Mouse (Mus musculus): Measurements from ENCODE around the gene Ogfod3. TPM values are rescaled to one million over a fixed set of nuclear protein-coding genes. Genes with fewer than 3 reads are reported as not detected.

Gene Ogfod3
- polyA plus RNA-seq, 1 experiment from 2014 or later = 30.5 TPM

GRCm38 (mm10) chr11:121189681-121190080 lies 14.8 kb downstream of the Ogfod3 start:
- Histone ChIP-seq H3K27me3 (replicated peaks) (no peaks in the 10 kb centered on the region), H3K36me3 (no peaks in the 10 kb centered on the region), H3K4me1 (no peaks in the 10 kb centered on the region), H3K27ac (no peak overlapping the region), H3K4me2 (no peak overlapping the region), H3K9ac (no peak overlapping the region), H3K4me3 (replicated peaks) (no peak overlapping the region), H3K9me3 (no peaks in the 10 kb centered on the region)
- ATAC-seq (ENCODE audit: insufficient read depth, low FRiP score, low read depth) = no peak
- 85% methylated on average over 3 of the region's 3 CpGs for WGBS

- H3K4me3 ChIP-seq (replicated peaks) = no peak overlapping the region
- H3K27me3 ChIP-seq (replicated peaks) = no peaks in the 10 kb centered on the region
- no peaks in the 10 kb centered on the region for H3K36me3 ChIP-seq
- 57% methylated on average over 12 of the region's 12 CpGs for WGBS
- peak; percentile 63; the same call in 1 of the 2 replicates for ATAC-seq (ENCODE audit: insufficient read depth, low FRiP score, low read depth)
- H3K4me1 ChIP-seq = peaks cover 3% of the 10 kb centered on the region; the same call in 1 of the 2 replicates
- no peaks in the 10 kb centered on the region for H3K9me3 ChIP-seq
- H3K27ac ChIP-seq = no peak overlapping the region
- no peak overlapping the region for H3K9ac ChIP-seq
- H3K4me2 ChIP-seq = no peak overlapping the region
Observed at GRCm38 (mm10) chr11:121176285-121177270, 27.9 kb downstream of the Ogfod3 start.

GRCm38 (mm10) chr11:121174234-121174633 lies 30.3 kb downstream of the Ogfod3 start:
- H3K4me2 ChIP-seq = no peak overlapping the region
- H3K9ac ChIP-seq = no peak overlapping the region
- H3K27me3 ChIP-seq (replicated peaks) = no peaks in the 10 kb centered on the region
- ATAC-seq (ENCODE audit: insufficient read depth, low FRiP score, low read depth) = no peak
- H3K4me1 ChIP-seq = peaks cover 3% of the 10 kb centered on the region; the same call in 1 of the 2 replicates
- no peaks in the 10 kb centered on the region for H3K36me3 ChIP-seq
- no peak overlapping the region for H3K27ac ChIP-seq
- WGBS = 61% methylated on average over 3 of the region's 3 CpGs
- H3K9me3 ChIP-seq = no peaks in the 10 kb centered on the region
- no peak overlapping the region for H3K4me3 ChIP-seq (replicated peaks)

- no peak overlapping the region for H3K9ac ChIP-seq
- H3K4me1 ChIP-seq = peaks cover 3% of the 10 kb centered on the region; the same call in 1 of the 2 replicates
- H3K36me3 ChIP-seq = no peaks in the 10 kb centered on the region
- H3K27me3 ChIP-seq (replicated peaks) = no peaks in the 10 kb centered on the region
- no peak overlapping the region for H3K4me2 ChIP-seq
- no peaks in the 10 kb centered on the region for H3K9me3 ChIP-seq
- WGBS = 76% methylated on average over 5 of the region's 5 CpGs
- ATAC-seq (ENCODE audit: insufficient read depth, low FRiP score, low read depth) = no peak
- no peak overlapping the region for H3K27ac ChIP-seq
- no peak overlapping the region for H3K4me3 ChIP-seq (replicated peaks)
Observed at GRCm38 (mm10) chr11:121173203-121173602, 31.3 kb downstream of the Ogfod3 start.

- H3K27ac ChIP-seq = no peak overlapping the region
- no peak overlapping the region for H3K4me2 ChIP-seq
- no peaks in the 10 kb centered on the region for H3K36me3 ChIP-seq
- no peak for ATAC-seq (ENCODE audit: insufficient read depth, low FRiP score, low read depth)
- no peak overlapping the region for H3K9ac ChIP-seq
- H3K4me3 ChIP-seq (replicated peaks) = no peak overlapping the region
- WGBS = 85% methylated on average over 4 of the region's 4 CpGs
- no peaks in the 10 kb centered on the region for H3K9me3 ChIP-seq
- H3K4me1 ChIP-seq = no peaks in the 10 kb centered on the region
- 0 out of 2 replicates have a peak, but pooled peaks cover 3% of the 10 kb centered on the region for H3K27me3 ChIP-seq (replicated peaks)
Observed at GRCm38 (mm10) chr11:121163751-121164150, 40.8 kb downstream of the Ogfod3 start.

GRCm38 (mm10) chr11:121160636-121161346 lies 43.7 kb downstream of the Ogfod3 start:
- WGBS = 89% methylated on average over 26 of the region's 26 CpGs
- Histone ChIP-seq H3K27me3 (replicated peaks) (peaks cover 25% of the 10 kb centered on the region), H3K4me3 (replicated peaks) (no peak overlapping the region), H3K4me1 (peaks cover 8% of the 10 kb centered on the region), H3K9me3 (no peaks in the 10 kb centered on the region), H3K4me2 (no peak overlapping the region), H3K36me3 (no peaks in the 10 kb centered on the region), H3K9ac (no peak overlapping the region), H3K27ac (no peak overlapping the region)
- no peak for ATAC-seq (ENCODE audit: insufficient read depth, low FRiP score, low read depth)

GRCm38 (mm10) chr11:121159971-121160370 lies 44.5 kb downstream of the Ogfod3 start, which contains the start of gene Uts2r:
Uts2r (plus strand) TSS chr11:121160271.
- Histone ChIP-seq H3K9ac (no peak within 1 kb of the TSS), H3K27me3 (replicated peaks) (peaks cover 33% of the 10 kb centered on the region), H3K4me1 (peaks cover 8% of the 10 kb centered on the region), H3K4me3 (replicated peaks) (no peak within 1 kb of the TSS), H3K9me3 (no peaks in the 10 kb centered on the region), H3K36me3 (no peaks in the 10 kb centered on the region), H3K27ac (no peak within 1 kb of the TSS), H3K4me2 (no peak within 1 kb of the TSS)
- 82% methylated on average over 5 of the region's 5 CpGs for WGBS
- no peak for ATAC-seq (ENCODE audit: insufficient read depth, low FRiP score, low read depth)

GRCm38 (mm10) chr11:121156411-121156891 lies 48.1 kb downstream of the Ogfod3 start:
- H3K4me1 ChIP-seq = peaks cover 8% of the 10 kb centered on the region
- no peak overlapping the region for H3K27ac ChIP-seq
- no peaks in the 10 kb centered on the region for H3K36me3 ChIP-seq
- peaks cover 36% of the 10 kb centered on the region for H3K27me3 ChIP-seq (replicated peaks)
- peak overlapping the region; percentile 62 for H3K4me2 ChIP-seq
- 0 out of 2 replicates have a peak overlapping the region, but pooled peaks have one; percentile 6 for H3K9ac ChIP-seq
- H3K4me3 ChIP-seq (replicated peaks) = peak overlapping the region; percentile 31
- H3K9me3 ChIP-seq = no peaks in the 10 kb centered on the region
- whole genome bisulfite sequencing = 2% methylated on average over 45 of the region's 45 CpGs
- no peak for ATAC-seq (ENCODE audit: insufficient read depth, low FRiP score, low read depth)

GRCm38 (mm10) chr11:121154203-121154602 lies 50.3 kb downstream of the Ogfod3 start:
- H3K27me3 ChIP-seq (replicated peaks) = peaks cover 34% of the 10 kb centered on the region
- H3K4me3 ChIP-seq (replicated peaks) = no peak overlapping the region
- WGBS = 39% methylated on average over 4 of the region's 4 CpGs
- no peak for ATAC-seq (ENCODE audit: insufficient read depth, low FRiP score, low read depth)
- H3K27ac ChIP-seq = no peak overlapping the region
- no peaks in the 10 kb centered on the region for H3K9me3 ChIP-seq
- no peak overlapping the region for H3K9ac ChIP-seq
- H3K4me2 ChIP-seq = no peak overlapping the region
- H3K36me3 ChIP-seq = no peaks in the 10 kb centered on the region
- H3K4me1 ChIP-seq = peaks cover 8% of the 10 kb centered on the region

- ATAC-seq (ENCODE audit: insufficient read depth, low FRiP score, low read depth) = no peak
- no peak overlapping the region for H3K4me3 ChIP-seq (replicated peaks)
- H3K27me3 ChIP-seq (replicated peaks) = no peaks in the 10 kb centered on the region
- H3K27ac ChIP-seq = no peak overlapping the region
- no peaks in the 10 kb centered on the region for H3K9me3 ChIP-seq
- H3K9ac ChIP-seq = no peak overlapping the region
- H3K4me2 ChIP-seq = no peak overlapping the region
- no peaks in the 10 kb centered on the region for H3K36me3 ChIP-seq
- no peaks in the 10 kb centered on the region for H3K4me1 ChIP-seq
- 88% methylated on average over 3 of the region's 3 CpGs for WGBS
Observed at GRCm38 (mm10) chr11:121148193-121148592, 56.3 kb downstream of the Ogfod3 start.

- WGBS = 89% methylated on average over 22 of the region's 22 CpGs
Observed at GRCm38 (mm10) chr11:121145865-121146264, 58.6 kb downstream of the Ogfod3 start, which contains the start of gene Tex19.1. Tex19.1 (plus strand) TSS chr11:121146143.

More at GRCm38 (mm10) chr11:121145865-121146264, 58.6 kb downstream of the Ogfod3 start, which contains the start of gene Tex19.1:
- no peak within 1 kb of the TSS for H3K4me3 ChIP-seq (replicated peaks)
- no peaks in the 10 kb centered on the region for H3K9me3 ChIP-seq
- ATAC-seq (ENCODE audit: insufficient read depth, low FRiP score, low read depth) = peak; percentile 32; the same call in 1 of the 2 replicates
- H3K4me1 ChIP-seq = no peaks in the 10 kb centered on the region
- H3K9ac ChIP-seq = no peak within 1 kb of the TSS
- no peak within 1 kb of the TSS for H3K4me2 ChIP-seq
- H3K27ac ChIP-seq = no peak within 1 kb of the TSS
- H3K36me3 ChIP-seq = no peaks in the 10 kb centered on the region
- no peaks in the 10 kb centered on the region for H3K27me3 ChIP-seq (replicated peaks)

All from stomach, embryonic 15.5 days (tissue).